Mouse (Mus musculus): ENCODE data around the gene Itgb1bp1. TPM values are rescaled to one million over a fixed set of nuclear protein-coding genes. Genes with fewer than 3 reads are reported as not detected.

Itgb1bp1 gene
- polyA plus RNA-seq, 1 experiment = 26.8 TPM

DNA sequence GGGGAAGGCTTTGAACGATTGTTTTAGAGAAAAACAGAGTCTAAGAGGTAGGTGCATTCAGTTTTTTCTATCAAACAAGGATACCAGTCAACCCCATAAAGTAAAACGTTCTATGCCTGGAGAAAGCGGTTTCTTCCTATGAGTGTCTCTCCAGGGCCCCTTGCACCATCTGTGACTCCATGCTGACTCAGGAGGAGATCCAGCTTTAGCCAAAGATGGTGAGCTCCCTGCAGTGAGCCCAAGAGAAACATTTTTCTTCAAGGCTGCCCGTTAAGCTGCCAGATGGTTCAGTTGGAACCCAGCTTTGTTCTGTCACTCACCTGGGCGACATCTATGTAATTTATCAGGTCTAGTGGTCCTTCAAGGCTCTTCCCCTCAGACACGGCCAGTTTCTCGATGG is 11.6 kb downstream of the Itgb1bp1 start:
- no peak for TF ChIP-seq GATA1 (IDR thresholded peaks at IDR 0.05; ENCODE audit: low read length)

DNA sequence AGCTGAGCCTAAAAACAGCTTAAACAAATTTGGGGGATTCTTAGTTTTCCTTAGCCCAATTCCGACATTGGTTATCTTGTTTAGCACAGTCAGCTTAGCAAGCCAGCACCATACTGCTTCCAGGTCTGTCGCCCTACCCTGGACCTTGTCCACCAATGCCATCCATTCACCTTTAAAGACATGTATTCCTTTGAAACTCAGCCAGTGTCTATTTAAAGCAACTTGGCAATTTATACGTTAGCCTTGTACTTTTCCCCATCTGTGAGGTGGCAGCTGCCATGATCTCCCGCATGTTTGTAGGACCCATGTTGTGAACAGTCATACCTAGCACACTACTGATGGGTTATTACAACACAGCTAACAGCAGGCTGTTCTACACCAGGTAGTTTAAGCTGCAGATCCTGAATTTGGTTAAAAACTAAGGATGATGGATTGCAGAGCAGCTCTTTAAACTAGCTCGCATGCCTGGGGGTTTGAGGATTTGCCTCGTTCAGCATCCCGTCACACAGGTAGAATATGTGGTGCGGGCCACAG is 17.9 kb downstream of the Itgb1bp1 start:
- TF ChIP-seq GATA1 (IDR thresholded peaks at IDR 0.05; ENCODE audit: low read length) = no peak

DNA sequence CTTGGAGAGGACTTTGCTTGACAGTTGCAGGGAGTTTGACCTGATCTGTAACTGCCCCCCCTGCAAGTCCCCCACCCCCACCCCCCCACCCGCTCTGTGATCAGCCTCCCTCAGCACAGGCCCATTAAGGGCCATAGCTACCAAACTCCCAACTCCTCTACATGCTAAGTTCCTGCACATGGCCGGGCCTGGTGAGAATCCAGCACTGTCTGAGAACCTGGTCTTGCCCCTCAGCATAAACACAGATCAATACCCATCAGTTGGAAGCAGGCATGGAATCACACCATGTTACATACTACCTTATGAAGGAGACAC is 19.3 kb downstream of the Itgb1bp1 start:
- no peak for TF ChIP-seq GATA1 (IDR thresholded peaks at IDR 0.05; ENCODE audit: low read length)

DNA sequence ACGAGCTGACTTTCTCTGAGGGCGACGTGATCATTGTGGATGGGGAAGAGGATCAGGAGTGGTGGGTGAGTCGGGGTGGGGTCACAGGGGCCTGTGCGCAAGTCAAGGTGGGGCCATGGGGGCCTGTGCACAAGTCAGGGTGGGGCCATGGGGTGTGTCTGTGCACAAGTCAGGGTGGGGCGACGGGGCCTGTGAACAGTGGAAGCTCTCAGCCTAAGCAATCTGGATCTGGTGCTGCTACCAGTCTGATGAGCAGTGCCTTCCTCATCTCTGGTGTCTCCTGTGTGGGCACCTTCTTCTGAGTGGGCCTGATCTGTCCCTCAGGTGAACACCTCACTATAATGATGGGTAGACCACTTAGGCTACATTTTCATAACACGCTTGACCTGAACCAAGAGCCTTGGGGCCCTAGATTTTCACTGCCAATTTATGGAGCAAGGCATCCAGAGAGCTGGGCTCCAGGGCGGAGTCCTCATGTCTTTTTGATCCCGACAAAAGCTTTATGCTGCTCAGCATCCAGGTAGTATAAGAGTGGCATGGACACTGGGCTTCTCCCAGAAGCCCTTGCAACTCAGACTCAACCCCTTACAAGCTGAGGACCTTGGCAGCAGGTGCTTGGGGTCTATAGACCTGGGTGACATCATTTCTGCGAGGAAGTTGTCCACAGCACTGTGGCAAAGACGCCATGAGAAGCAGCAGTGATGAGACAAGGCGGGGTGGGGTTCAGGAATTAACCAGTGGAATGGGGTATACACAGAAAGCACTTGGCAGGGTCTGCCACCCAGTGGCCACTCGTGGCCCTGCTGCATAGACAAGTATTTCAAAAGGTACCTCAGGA is 19.9 kb downstream of the Itgb1bp1 start:
- no peak for TF ChIP-seq GATA1 (IDR thresholded peaks at IDR 0.05; ENCODE audit: low read length)

DNA sequence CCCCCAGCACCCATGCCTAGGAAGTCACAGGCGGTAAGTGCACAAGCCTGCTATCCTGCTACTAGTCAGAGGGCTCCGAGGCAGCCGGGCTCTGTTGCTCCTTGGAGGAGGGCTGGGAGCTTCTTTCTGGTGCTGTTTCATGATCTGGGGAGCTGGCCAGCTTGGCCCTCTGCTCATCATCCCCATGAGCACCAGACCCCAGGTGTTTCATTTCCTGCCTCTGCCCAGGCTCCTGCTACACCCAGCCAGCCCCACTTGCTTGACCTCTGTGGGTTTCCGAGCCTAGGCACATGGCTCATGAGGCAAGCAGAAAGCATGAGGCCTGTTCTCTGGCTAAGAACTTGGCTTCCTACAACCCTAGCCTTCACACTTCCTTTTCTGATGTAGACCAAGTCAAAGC is 20.6 kb downstream of the Itgb1bp1 start:
- no peak for TF ChIP-seq GATA1 (IDR thresholded peaks at IDR 0.05; ENCODE audit: low read length)

DNA sequence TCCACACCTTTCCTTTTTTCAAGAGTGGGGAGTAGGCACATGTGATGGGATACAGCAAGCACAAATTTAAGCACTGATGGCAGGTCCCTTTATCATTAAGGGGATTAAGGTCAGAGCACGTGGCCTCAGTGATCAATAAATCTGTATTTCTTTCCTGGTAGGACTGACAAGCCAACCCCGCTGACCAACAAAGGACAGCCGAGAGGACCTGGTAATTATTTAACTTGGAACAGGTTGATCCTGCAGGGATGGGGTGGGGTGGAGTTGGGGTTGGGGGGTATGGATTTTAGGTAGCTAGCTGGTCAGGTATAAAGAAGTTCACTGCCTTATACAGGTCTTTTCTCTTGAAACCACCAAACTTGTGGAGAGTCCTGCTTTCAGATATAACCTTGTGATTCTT is 21.1 kb downstream of the Itgb1bp1 start:
- no peak for TF ChIP-seq GATA1 (IDR thresholded peaks at IDR 0.05; ENCODE audit: low read length)

DNA sequence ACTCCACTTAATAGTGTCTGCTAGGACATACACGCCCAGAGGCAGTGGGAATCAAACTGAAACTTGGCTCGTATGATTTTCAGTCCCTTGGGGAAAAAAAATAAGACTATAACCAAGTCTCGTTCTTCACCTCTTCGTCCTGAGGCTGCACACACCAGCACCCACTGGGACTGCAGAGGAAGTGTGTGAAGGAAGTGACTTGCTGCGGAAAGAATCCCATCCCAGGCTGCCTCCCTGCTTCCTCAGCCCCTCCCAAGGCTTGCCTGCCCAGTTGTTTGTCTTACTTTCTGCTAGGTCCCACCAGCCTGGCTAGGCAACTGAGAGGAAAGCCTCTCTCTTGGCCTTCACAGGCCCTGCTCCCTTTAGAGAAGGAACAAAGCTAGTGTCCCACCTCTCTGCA is 21.8 kb downstream of the Itgb1bp1 start:
- no peak for TF ChIP-seq GATA1 (IDR thresholded peaks at IDR 0.05; ENCODE audit: low read length)

DNA sequence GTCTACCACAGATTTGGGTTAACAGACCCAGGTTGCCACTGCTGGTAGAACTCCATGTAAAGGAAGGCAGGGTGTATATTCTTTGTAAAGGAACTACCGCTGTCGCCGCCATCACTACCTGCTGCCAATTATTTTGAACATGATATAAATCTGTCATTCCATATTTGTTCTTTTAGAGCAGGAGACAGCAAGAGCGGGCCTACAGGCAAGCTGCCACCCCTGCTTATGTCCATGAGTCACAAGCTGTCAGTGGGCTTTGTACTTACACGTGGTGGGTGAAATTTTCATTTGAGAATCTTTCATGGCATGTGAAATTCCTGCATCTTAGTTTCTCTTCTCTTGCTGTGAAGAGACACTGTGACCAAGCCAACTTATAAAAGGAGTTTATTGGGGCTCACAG is 22.8 kb downstream of the Itgb1bp1 start:
- no peak for TF ChIP-seq GATA1 (IDR thresholded peaks at IDR 0.05; ENCODE audit: low read length)

DNA sequence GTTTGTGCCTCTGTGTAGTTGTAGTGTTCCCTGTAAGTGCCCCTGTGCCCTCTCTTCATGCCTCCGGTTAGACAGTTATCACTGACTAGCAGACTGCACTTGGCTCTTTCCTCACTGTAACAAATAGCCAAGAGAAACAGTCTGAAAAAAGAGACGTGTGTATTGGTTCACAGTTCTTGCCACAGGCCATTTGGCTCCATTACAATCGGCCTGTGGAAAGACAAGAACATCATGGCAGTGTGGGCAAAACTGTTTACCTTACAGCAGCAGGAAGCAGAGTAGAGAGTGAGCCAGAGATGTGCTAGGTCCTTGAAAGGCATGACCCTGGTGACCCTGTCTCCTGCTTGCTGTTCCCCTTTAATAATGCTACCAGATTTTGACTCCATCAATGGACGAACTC is 24.6 kb downstream of the Itgb1bp1 start:
- TF ChIP-seq GATA1 (IDR thresholded peaks at IDR 0.05; ENCODE audit: low read length) = no peak

DNA sequence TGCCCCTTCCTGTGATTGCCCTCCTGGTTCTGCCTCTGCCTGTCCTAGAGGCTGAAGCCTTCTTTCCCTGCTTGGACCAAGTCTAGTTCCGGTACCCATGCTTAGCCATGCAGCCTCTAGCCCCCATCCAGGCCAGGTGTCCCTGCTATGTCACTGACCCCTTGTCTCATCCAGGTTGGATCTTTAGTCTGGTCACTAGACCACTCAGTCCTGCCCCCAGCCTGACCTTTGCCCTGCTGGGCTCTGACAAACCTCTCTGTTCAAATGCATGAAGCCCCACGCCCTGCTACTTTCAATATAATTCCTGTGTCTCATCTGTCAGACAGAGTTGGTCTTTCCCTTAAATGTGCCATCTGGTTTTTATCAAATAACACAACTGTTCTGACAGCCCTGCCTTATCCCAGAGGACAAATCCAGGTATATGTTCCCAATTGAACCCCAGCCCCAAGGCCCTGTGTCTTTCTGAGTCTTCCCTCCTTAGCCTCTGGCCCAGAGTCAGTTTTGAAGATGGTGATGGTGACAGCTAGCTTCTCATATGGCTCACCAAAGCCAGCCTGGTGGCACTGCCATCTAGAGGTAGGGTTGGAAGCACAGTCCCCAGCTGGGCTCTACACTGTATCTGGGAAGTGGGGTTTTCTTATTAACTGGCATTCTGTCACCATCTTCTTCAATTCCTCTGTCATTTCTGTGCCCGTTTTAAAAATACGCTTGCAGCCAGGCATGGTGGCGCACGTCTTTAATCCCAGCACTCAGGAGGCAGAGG is 25.4 kb downstream of the Itgb1bp1 start:
- no peak for TF ChIP-seq GATA1 (IDR thresholded peaks at IDR 0.05; ENCODE audit: low read length)

DNA sequence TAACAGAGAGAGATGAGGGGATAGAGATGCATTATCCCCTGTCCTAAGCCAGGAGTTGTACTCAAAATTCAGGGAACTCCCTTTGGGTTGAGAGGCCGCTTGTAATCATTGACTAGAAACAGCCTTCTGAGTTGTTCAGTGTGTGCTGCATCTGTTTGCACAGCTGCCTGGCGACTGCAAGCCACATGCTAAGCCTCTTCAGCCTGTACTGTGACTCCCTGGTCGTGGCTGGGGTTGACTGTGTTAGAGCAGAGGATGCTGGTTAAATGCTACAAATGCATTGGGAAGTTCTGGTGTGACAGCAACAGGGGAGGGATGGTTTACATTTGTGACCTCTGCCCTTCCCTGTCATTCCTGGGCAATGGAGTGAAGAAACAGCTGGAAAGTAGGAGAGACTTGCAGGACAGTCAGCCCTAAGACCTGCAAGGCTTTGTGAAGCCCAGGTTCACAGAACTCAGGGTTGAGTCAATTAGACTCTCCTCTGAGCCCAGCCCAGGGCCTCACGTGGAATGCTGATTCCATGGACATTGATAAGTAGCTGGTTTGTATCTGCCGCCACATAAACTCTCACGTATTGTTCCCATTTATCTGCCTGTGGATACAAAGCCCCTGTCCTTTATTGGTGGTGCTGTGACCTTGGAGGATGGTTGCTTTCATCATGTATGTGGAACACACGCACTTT is 38.2 kb downstream of the Itgb1bp1 start:
- no peak for TF ChIP-seq GATA1 (IDR thresholded peaks at IDR 0.05; ENCODE audit: low read length)

DNA sequence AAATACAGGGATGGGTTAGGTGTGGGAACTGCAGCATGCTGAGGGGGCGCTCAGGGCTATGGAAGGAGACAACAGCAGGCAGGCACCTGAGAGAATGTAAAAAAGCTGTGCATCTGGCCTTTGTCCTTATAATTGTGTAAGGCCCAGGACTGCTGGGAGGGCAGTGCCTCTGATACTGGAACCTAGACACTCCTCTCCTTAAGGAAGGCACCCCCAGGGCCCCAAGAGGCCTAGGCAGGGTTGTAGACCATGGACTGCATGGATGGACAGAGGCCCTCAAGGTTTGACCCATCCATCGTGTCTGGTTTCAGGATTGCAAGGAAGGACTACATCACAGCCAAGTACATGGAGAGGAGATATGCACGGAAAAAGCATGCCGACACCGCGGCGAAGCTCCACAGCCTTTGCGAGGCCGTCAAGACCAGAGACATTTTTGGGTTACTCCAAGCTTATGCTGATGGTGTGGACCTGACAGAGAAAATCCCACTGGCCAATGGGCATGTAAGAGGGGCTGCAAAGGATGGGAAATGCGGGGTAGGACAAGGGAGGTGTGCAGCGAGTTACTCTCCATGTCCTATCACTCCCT is 41.6 kb downstream of the Itgb1bp1 start:
- no peak for TF ChIP-seq GATA1 (IDR thresholded peaks at IDR 0.05; ENCODE audit: low read length)

DNA sequence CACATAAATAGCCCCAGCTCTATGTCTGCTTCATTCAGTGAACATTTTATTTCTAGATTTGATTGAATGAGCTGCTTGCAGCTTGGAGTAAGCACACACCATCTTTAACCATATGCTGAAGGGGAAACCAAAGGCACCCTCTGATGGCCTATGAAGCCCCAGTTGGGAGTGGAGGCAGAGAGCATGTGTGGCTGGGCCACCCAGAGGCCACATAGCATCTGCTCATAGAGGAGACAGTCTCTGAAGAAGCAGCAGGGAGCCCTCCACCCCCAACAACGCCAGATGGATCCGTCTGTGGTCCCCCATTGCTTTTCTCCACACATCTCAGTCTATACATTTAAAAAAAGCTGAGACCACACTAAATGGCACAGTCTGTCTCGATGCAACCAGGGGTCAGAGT is 44.1 kb downstream of the Itgb1bp1 start:
- no peak for TF ChIP-seq GATA1 (IDR thresholded peaks at IDR 0.05; ENCODE audit: low read length)

DNA sequence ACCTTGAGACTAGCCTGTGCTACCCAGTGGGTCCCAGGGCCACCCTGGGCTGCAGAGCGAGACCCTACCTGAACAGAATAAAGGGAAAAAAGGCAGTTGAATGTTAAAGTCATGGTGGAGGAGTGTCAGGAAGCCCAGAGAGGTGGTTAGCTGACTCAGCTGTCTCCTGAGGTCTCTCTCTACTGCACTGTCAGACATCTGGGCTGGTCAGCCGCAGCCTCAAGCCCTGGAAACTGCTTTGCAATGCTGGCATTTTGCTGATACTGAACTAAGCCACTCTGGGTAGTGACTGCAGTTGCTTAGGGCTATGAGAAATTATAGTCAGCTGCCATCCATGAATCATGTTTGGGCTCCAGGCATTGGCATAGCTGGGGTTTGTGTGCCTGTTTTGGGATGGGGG is 51.5 kb downstream of the Itgb1bp1 start:
- no peak for TF ChIP-seq GATA1 (IDR thresholded peaks at IDR 0.05; ENCODE audit: low read length)

DNA sequence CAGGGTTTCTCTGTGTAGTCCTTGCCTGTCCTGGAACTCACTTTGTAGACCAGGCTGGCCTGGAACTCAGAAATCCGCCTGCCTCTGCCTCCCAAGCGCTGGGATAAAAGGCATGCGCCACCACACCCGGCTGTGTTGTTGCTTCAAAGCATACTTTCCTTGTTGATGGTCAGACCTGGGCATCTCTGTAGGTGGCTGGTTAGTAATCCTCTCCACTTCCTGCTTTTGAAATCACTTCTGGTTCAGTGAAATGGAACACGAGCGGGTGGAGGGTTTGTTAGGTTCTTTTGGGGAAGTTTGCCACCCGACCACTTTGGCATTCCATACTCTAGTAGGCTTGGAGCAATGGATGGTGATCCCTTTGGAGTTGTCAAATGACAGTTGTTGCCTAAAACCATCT is 52.4 kb downstream of the Itgb1bp1 start:
- TF ChIP-seq GATA1 (IDR thresholded peaks at IDR 0.05; ENCODE audit: low read length) = no peak
